Mouse (Mus musculus) small intestine, adult 2 months (tissue): ENCODE measurements around the gene Cbwd1.

Experiments used
- CTCF ChIP-seq: fragments of 200-500 bp; IDR thresholded peaks from 2 replicates; pipeline ENCODE4 v1.5.1; 2012; ENCODE audit warnings: low read depth, mild to moderate bottlenecking, control low read depth, inconsistent platforms, low read length, moderate library complexity, mixed read lengths; ENCODE audit not compliant: insufficient replicate concordance, insufficient read length; ENCODE audit errors: extremely low read depth
- POLR2A ChIP-seq: fragments of 200-500 bp; IDR thresholded peaks from 2 replicates; pipeline ENCODE4 v1.6.1; 2012; ENCODE audit warnings: low read depth, mild to moderate bottlenecking, control low read depth, inconsistent platforms, low read length, moderate library complexity

DNA sequence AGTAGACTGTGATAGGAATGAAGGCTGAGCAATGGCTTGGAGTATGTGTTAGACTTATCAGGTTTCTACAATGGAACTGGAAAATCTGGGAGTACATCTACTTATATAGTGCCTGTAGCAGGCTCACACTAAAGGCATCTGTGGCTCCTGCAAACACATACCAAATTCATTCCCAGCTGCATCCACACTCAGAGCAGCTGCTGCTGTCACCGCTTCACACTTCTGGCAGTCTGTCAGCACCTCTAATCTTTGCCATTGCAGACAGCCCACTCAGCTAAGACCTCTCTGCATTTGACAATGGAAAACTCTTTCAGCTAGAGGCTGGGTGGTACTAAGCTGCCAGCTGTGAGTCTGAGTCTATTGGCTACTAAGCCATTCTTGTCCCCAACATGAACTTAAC, 24.3 kb downstream of the Cbwd1 start:
- TF ChIP-seq POLR2A = no peak
- no peak for TF ChIP-seq CTCF
